Mouse (Mus musculus) leukemia stem cell, adult 10-12 weeks (primary cell): ENCODE measurements around the gene Nat8. TPM values are rescaled to one million over a fixed set of nuclear protein-coding genes. Genes with fewer than 3 reads are reported as not detected.

ENCODE experiments used
- polyA plus RNA-seq: library from polyadenylated mRNA; stranded (reverse); fragments of >175 nt; gene quantifications from 2 replicates; pipeline ENCODE4 v1.2.3, GENCODE M21; 2012; ENCODE audit warnings: low replicate concordance

Gene Nat8
- not detected in 2 replicates for polyA plus RNA-seq

DNA sequence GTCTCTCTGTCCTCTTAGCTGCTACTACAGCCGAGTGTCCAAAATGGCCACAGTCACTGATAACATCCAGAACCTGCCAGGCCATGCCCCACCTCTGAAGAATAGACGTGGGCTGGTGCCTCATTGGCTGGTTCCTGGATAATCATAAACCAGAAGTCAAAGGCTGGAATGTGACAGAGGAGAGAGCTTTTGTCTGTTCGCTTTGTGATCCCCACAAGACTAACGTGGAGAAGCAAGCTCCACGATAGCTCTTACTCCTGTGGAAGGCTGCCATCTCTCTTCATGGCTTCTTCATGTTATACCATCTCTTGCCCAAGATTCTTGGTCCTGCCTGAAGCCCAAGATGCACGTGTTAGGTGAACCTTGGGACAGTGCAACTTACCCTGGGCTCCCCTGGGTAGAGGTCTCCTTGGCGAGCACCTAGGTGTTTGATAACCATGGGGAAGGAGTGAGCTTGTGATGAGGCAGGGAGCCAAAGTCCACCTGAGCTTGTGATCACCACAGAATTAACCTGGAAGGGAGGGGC, at the start of gene Nat8:
Gene Nat8 (minus strand): TSS at position 287 of the 526 bp plus-strand sequence.

GRCm38 (mm10) chr6:85869006-85869405, 37.1 kb upstream of the Nat8 start, which contains the start of gene Nat8f2:
Gene Nat8f2 (minus strand): TSS chr6:85869158.

DNA sequence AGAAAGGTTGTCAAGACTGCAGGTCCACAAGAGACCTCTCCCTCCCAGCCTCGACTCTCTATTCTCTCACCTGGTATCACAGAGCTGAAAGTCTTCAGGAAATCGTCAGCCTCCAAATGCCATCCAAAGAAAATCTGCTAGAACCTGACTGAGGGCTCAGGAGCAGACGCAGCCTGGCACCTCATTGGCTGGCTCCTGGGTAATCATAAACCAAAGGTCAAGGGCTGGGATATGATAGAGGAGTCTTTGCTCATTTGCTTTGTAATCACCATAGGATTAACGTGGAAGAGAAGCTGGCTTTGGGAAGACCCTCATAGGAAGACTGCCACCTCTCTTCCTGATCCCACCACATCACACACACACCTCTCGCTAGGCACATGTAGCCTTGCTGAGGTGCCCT, 11.0 kb downstream of the Nat8 start, which contains the start of the genes Nat8f6 and Nat8f5:
Gene Nat8f6 (minus strand): TSS at position 118 of the 400 bp plus-strand sequence.
Gene Nat8f5 (minus strand): TSS at position 136 of the 400 bp plus-strand sequence.

Other genes with a start within 250 kb of the Nat8 start
- 1.5 and 2.2 TPM in 2 replicates for gene Alms1, start 244.6 kb downstream of the Nat8 start, polyA plus RNA-seq
- not detected in 2 replicates for gene Nat8f7, start 118.9 kb downstream of the Nat8 start, polyA plus RNA-seq
- gene Nat8f3, start 66.3 kb downstream of the Nat8 start, polyA plus RNA-seq, result not detected in 2 replicates
- not detected in 2 replicates for gene Nat8f6, start 11.1 kb downstream of the Nat8 start, polyA plus RNA-seq
- not detected in 2 replicates for gene Nat8f5, start 11.1 kb downstream of the Nat8 start, polyA plus RNA-seq
- gene Nat8f2, start 37.1 kb upstream of the Nat8 start, polyA plus RNA-seq, result not detected in 2 replicates
- gene Nat8f4, start 72.8 kb upstream of the Nat8 start, polyA plus RNA-seq, result 0.14 TPM in 1 of 2 replicates, not detected in the other
- gene Tprkb, start 79.8 kb upstream of the Nat8 start, polyA plus RNA-seq, result 4.3 and 7.6 TPM in 2 replicates
- 1.5 TPM in 1 of 2 replicates, not detected in the other for gene Nat8f1, start 83.6 kb upstream of the Nat8 start, polyA plus RNA-seq
- 18.3 and 66.5 TPM in 2 replicates for gene Dusp11, start 129.6 kb upstream of the Nat8 start, polyA plus RNA-seq
- not detected in 2 replicates for gene Figla, start 184.1 kb upstream of the Nat8 start, polyA plus RNA-seq
- gene Add2, start 196.6 kb upstream of the Nat8 start, polyA plus RNA-seq, result 163 and 253 TPM in 2 replicates